Mouse (Mus musculus) embryo, embryonic 9.5 days (tissue): ENCODE data around the gene 4931409K22Rik.
"Not testable (repeated sequence)": the region's sequence is repeated elsewhere in the genome, so short reads cannot be mapped to it uniquely, and the experiment has no call there.

ENCODE experiments used
- DNase-seq: peaks from one replicate; pipeline ENCODE4 v3.0.0-alpha.2; 2017; ENCODE audit errors: extremely low spot score

Gene 4931409K22Rik

DNA sequence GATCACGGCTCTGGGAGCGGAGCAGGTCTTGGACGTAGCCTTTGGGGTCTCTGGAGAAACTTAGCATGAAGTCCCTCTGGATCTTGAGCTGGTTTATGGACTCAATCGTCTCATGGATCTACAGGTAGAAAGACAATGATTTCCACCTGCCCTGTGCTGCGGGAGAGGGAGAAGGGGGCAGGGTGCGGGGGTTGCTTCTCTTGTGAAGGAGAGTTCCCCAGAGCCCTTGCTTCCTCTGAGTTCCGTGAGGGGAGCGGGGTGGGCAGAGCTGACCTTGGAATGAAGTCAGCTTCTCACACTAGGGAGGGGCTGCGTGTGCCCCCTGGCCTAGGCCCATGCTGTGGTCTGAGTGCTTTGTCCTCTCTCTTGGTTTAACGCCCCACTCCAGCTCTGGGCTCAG lies 36.6 kb upstream of the 4931409K22Rik start:
- no peak for DNase-seq

DNA sequence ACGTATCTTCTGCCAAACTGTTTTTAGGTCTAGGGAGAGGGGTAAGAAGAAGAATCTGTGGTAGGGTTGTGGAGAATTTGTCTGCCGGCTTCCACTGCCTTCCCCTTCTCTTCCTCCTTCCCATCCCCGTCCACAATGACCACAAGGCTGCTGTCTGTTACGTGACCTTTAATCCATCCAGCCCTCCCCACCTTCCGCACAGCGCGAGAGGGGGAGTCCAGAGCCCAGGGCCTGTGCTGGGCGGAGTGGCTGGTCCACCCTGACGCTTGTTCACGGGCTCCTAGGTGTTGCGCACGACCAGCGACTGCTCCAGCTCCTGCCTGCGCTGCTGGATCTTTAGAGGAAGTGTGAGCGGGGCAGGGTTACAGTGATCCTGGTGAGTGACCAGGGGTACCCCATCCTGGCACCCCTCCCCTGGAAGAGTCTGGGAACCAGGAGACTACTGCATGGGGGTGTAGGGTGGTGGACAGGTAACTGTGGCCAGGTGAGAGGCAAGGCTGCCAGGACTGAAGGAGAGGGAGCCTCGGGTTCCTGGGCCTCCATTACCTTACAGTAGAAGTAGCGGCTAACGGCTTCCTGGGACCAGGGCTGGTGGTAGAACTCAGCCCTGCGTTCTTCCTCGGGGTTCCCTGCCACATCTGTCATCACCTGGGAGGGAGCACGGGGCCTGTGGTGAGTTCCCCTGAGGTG lies 36.0 kb upstream of the 4931409K22Rik start:
- no peak for DNase-seq

DNA sequence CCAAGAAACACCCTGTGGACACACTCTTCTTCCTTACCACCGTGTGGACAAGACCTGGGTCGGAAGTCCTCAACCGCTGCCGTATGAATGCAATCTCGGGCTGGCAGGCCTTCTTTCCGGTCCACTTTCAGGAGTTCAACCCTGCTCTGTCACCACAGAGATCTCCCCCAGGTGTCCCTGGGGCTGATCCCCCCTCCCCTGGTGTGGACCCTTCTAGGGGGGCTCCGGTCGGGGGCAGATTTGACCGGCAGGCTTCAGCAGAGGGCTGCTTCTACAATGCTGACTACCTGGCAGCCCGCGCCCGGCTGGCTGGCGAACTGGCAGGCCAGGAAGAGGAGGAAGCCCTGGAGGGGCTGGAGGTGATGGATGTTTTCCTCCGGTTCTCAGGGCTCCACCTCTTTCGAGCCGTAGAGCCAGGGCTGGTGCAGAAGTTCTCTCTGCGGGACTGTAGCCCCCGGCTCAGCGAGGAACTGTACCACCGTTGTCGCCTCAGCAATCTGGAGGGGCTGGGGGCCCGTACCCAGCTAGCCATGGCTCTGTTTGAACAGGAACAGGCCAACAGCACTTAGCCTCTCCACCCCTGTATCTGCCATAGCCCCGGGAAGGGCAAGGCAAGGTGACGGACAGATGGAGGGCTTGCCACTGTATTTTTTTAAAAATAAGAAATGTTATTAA lies 35.3 kb upstream of the 4931409K22Rik start:
- DNase-seq, result no peak

DNA sequence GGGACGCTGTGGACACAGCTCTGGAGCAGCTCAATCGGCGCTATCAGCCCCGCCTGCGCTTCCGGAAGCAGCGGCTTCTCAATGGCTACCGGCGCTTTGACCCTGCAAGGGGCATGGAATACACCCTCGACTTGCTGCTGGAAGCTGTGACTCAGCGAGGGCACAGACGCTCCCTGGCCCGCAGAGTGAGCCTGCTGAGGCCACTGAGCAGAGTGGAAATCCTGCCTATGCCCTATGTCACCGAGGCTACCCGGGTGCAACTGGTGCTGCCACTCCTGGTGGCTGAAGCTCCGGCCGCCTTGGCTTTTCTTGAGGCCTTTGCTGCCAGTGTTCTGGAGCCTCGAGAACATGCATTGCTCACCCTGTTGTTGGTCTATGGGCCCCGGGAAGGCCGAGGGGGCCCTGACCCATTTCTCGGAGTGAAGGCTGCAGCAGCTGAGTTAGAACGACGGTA lies 34.7 kb upstream of the 4931409K22Rik start:
- DNase-seq, result peak; percentile 43

DNA sequence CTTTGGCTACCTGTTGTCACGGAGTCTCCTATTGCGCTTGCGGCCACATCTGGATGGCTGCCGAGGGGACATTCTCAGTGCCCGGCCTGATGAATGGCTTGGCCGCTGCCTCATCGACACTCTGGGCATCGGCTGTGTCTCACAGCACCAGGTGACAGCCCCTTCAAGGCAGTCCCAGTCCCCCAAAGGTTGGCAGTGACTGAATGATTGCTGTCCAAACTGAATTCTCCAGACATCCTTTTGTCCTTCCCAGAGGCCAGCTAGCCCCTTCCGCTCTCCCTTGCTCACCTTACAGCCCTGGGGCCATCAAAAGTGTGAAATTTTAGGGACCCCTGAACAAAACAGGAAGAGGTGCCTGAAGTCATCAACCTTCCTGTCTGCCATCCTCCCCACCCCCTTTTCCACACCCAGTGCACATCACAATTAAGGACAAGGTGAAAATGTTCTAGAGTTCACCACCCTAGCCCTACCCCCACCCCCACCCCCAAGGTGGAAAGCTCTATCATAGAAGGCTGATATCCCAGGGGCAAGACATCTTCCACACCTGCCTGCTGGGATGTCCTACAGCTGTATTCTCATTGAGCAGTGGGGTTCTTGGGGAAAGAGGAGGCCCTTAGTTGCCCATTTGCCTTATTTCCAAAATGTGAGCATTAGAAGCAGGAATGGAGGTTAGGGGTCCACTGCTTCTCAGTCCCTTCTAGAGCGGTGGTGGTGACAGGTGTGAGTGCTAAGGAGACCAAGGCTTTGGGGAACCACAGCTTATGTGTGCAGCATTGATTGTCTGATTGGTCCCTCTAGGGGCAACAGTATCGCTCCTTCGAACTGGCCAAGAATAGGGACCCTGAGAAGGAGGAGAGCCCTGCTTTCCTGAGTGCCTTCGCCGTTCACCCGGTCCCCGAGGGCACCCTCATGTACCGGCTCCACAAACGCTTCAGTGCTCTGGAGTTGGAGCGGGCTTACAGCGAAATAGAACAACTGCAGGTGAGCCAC lies 33.2 kb upstream of the 4931409K22Rik start:
- DNase-seq, result no peak

DNA sequence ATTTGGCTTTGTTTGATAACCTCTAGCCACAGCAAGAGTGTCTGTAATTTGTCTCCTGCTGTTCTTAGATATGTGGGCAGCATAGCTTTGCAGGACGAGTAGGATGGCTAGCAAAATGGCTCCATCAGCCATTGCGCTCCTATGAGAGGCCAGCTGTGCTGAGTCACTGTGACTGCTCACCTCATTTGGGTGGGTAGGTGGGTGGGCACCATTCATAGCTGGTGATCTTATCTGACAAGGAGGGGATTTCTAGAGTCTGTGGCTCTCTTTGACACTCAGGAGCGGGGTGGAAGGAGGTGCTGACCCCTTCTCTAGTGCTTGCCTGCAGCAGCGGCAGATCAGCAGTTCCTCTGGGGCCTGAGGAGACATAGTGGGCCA lies 30.6 kb upstream of the 4931409K22Rik start:
- no peak for DNase-seq

DNA sequence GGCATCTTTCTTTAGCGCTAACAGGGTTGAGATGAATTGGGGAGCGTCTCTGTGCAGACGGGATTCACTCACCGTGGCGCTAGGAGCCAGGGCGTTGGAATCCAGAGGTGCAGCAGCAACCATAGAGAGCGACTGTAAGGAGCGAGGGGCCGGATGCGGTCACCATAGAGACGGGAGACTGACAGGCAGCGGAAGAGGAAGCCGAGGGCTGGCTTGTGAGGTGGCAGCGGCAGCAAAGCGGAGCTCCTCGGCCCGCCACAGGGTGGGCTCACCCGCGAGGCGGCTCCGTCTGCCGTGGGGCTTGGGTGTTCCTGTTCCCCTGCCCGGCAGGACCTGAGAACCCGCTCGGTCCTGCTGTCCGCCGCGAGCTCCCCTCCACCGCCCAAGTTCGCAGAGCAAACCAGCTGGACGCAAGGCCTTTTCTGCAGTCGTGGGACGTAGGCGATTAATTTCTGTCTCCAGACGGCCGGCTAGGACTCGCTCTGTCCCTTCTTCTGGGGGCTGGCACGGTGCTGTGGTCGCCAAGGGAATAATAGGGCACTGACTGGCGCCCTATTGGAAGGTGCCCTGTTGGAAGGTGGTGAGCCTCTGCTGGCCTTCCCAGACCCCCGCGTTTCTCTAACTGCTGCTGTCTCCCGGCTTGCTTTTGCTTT lies 30.1 kb upstream of the 4931409K22Rik start, which contains the start of gene Chpf2:
Gene Chpf2, plus strand, starts transcription at position 195 of the 653 bp plus-strand sequence.
- peak; percentile 87 for DNase-seq

DNA sequence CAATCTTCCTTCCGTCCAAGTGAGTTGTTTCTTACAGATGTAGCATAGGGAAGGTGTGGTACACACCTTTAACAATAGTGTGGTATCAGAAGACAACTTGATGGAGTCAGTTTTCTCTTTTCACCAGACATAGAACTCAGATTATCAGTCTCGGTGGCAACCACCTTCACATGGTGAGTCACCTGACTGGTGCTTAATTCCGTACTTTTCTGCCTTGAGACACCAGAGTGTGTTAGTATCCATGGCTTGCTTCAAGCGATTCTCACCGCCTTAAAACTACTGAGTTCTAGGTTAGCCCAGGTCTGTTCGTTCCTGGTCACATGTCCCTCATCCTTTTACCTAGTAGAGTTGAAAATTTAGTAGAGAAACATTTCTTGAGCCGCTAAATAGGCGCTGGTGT lies 29.5 kb upstream of the 4931409K22Rik start:
- DNase-seq, result no peak

DNA sequence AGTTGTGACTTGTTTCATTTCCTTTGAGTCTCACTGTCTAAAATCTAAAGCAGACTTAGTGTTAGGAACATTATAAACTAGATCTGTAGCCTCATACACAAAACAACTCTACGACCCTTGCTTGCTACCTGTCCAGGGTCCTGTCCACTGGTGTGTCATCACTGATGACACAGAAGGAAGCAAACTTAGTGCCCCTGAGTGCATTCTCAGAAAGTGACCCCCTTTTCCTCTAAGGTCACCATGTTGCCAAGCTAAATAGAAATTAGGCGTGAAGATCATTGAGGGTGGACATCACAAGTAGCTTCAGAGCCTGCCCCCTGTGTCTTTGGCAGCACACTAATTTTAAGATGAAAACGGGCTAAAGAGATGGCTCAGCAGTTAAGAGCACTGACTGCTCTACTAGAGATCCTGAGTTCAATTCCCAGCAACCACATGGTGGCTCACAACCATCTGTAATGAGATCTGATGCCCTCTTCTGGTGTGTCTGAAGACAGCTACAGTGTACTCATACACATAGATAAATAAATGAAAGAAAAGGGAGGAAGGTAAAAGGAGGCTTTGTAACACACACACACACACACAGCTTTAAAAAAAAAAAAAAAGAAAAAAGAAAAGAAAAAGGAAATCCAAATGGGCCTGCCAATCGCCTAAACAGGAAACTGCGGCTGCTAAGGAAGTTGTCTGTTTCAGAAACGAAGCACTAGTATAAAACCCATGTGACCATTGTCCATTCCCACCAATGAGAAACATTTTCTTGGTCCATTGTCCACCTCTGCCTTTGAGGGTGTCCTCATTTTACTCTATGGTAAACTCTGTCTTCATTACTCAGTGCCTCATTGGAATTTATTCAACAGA lies 21.7 kb upstream of the 4931409K22Rik start:
- no peak for DNase-seq

DNA sequence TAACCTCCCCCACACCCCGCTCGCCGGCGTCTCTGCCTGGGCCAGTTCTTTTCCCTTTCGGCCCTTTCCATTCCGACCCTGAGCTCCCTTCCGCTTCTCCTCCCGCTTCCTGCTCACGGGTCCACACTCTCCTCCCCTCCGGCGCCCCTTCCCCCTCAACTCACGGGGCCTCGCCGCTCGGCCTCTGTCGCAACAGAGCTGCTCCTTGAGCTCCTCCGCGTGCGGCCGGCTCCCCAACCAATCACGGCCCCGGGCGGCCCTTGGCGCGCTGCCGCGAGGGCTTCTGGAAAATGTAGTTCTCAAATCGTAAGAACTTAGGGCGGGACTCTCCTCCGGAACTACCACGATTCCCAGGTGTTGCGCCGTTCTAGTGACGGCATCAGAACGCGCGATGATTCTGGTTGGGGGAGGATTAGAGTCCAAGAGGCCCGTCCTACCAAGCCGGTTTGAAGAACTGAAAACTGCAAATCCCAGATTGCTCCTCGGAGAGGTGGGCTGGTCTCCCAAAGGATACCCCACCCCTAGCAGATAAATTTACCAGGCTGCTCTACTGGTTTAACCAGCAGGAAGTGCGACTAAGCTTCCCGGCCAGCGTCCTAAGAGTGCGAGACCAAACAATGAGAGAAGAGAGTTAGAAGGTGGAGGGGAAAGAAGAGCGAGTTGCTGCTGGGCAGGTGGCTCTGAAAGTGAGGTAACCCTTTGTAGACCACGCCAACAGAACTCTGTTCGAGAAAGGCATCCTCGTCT lies 20.7 kb upstream of the 4931409K22Rik start, which contains the start of gene Abcf2:
Gene Abcf2, minus strand, starts transcription at position 285 of the 747 bp plus-strand sequence.
- peak; percentile 100 for DNase-seq

DNA sequence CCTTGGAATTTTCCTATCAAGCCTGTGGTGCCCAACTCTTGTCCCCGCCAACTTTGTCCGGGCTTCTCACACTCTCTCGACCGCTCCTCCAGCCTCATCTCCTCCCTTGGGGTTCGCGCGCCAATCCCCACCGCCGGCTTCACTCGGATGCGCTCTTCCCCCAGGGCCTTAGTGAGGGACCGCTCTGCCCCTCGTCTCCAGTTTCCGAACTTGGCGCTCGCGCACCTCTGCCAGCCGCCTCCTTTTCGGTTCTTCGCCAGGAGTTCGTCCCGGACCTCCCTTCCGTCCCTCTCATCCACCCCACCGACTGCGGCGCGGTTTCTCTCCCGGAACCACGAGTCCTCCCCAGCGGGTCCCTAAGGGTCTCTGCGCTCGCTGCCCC lies 20.2 kb upstream of the 4931409K22Rik start:
- DNase-seq, result no peak

DNA sequence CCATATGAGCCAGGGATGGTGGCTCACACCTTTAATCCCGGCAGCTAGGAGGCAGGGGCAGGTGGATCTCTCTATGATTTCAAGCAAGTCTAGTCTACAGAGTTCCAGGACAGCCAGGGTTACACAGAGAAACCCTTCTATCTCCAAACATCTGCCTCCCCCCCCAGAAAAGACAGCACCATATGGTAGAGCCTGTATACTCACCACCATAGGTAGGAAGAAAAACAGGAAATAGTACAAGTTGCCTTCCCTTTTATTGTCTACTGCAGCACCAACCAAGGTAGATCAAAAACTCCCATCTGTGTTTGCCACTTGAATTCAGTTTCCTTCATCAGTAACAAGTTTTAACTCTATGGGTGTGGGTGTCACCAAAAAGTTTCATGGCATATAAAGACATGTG lies 19.3 kb upstream of the 4931409K22Rik start:
- DNase-seq, result no peak

DNA sequence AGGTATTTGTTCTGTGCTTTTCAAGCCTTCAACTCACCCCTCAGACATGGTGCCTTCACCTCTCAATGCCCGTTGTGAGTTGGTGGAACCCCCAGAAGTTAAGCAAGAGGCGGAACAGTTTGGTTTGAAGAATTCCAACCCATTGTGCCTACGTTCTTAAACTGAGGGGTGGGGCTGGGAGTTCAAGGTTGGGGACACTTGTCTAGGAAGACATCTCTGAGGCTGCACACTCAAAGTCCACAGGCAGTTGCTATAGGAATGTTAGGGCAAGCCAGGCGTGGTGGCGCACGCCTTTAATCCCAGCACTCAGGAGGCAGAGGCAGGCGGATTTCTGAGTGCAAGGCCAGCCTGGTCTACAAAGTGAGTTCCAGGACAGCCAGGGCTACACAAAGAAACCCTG lies 1.3 kb downstream of the 4931409K22Rik start:
- not testable (repeated sequence) for DNase-seq

DNA sequence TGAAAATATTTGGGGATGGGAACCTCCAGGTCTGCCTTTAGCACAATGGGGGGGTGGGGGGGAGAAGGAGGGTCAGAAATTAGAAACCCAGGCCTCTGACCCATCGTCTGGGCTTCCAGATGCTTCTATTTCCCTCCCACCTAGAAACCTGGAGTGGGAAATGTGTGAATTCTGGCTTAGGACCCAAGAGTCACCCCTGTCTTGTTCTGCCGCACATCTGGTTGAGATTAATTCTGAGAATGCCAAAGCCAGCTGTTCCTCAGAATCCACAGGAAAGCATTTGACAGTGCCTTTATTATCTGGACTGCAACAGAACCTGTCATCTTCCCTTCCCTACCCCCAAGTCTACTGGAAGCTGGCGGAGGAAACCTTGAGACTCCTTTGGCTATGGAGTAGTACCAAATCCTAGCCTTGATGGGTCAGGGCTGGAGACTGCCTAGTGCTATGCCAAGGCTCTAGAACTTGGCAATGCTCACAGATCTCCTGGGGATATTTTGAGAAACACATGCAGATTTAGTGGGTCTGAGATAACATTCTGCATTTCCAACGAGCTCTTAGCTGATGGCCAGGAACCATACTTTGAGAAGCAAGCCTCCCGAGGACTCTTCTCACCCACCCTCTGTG lies 2.9 kb downstream of the 4931409K22Rik start:
- DNase-seq, result no peak

DNA sequence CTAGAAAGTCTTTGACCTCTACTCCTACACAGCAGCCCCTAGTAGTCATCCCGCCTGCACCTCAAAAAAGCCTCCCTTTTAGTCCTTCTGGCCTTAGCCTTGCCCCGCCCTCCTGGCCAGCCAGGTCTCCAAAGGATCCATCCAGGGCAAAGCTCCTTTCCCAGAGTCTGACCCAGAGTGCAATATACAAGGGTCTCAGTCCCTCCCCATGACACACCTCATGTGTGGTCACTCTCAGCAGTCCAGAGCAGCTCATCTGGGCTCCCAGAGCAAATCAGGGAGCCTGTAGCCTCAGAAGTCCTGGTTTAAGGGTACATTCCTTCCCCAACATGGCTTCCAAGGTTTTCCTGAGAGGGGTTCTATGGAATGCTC lies 5.3 kb downstream of the 4931409K22Rik start:
- no peak for DNase-seq

DNA sequence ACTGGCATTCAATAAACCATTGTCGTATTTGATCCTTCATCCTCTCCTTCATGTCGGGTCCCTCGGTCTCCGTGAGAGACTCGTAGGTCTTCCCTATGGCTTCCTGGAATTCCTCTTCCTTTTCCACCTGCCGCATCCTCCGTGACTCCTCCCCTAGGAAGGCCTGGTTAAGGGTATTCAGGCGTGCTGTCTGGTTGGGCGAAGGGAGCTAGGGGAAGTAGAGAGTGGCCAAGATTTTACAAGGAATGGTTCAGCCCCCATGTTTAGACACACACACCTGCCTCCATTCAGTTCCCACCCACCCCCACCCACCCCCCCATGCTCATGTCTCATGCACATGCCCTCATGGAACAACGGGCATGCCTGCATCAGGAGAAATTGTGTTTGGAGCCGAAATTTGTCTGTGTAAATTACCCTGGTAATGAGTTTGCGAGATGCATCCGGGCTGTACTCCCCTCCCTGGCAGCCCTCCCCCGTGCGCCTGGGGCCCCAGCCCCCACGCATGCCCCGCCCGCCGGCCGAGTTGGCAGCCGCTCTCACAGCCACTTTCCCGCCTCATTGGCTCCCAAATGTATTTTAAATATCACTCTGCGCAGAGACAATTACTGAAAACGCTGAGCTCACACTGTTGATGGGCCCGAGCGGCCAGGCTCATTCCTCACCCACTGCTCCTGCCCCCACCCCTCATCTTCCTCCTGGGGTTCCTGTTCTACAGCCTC lies 5.9 kb downstream of the 4931409K22Rik start:
- peak; percentile 27 for DNase-seq

DNA sequence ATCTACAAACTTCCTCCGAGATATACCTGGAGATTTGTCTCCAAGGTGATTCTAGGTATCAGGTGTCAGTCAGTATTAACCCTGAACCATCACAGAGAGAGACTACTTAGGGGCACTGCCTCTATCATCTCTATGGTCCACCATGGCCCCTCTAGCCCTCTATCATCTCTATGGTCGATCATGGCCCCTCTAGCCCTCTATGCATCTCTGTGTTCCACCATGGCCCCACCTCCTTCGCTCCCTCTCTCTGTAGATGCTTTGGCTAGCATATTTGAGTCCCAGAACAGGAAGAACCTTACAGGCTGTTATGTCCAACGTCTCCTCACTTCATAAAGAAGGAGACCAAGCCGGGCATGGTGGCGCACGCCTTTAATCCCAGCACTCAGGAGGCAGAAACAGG lies 14.0 kb downstream of the 4931409K22Rik start:
- no peak for DNase-seq

DNA sequence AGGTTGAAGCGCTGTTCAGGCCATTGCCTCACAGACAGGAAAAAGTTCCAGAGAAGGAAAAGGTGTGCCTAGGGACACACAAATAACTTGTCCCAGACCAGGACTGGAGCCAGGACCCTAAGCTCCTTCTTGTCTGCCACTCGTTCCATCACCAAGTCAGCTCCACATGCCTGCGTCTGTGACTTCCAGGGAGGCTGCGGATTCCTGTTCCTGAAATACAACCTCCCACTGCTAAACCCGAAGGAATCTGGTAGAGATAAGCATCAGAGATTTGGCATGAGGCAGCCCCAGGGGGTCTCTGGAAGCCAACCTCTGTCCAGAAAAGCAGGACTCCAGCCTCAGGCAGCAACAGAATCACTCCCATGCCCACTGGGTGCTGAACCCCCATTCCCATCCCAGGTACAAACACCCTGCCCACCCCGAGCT lies 15.5 kb downstream of the 4931409K22Rik start:
- no peak for DNase-seq
